Mouse (Mus musculus) neural tube, embryonic 14.5 days (tissue): Measurements from ENCODE around the gene Mapk8ip2. TPM values are rescaled to one million over a fixed set of nuclear protein-coding genes. Genes with fewer than 3 reads are reported as not detected.

Source experiments
- ATAC-seq: fragments of 200-750 bp; cut with Nextera tagmentation; 2 replicates; pipeline ENCODE4 v1.8.0; 2017; ENCODE audit warnings: low read depth, mild to moderate bottlenecking, moderate TSS enrichment, moderate library complexity
- H3K27ac ChIP-seq: fragments of 300-500 bp; sonication (generic); 2 replicates; pipeline ENCODE4 v1.5.1; 2014; ENCODE audit warnings: low read depth, mild to moderate bottlenecking, control low read depth, low read length, moderate library complexity, mixed read lengths
- H3K27me3 ChIP-seq: fragments of 300-500 bp; sonication (generic); 2 replicates; pipeline ENCODE4 v1.6.1; 2014; ENCODE audit warnings: low read length; ENCODE audit not compliant: control insufficient read depth, insufficient read depth
- H3K36me3 ChIP-seq: fragments of 300-500 bp; sonication (generic); 2 replicates; pipeline ENCODE4 v1.6.1; 2014; ENCODE audit warnings: low read length, mixed read lengths; ENCODE audit not compliant: control insufficient read depth, insufficient read depth
- H3K4me1 ChIP-seq: fragments of 300-500 bp; sonication (generic); 2 replicates; pipeline ENCODE4 v1.6.1; 2014; ENCODE audit warnings: low read length; ENCODE audit not compliant: control insufficient read depth, insufficient read depth
- H3K4me2 ChIP-seq: fragments of 300-500 bp; sonication (generic); 2 replicates; pipeline ENCODE4 v1.6.1; 2014; ENCODE audit warnings: mild to moderate bottlenecking, low read depth, low read length, control low read depth
- H3K4me3 ChIP-seq: fragments of 300-500 bp; sonication (generic); 2 replicates; pipeline ENCODE4 v1.5.1; 2014; ENCODE audit warnings: low read depth, low read length, control low read depth, mixed read lengths
- H3K9ac ChIP-seq: fragments of 300-500 bp; sonication (generic); replicated peaks from 2 replicates; pipeline ENCODE4 v1.6.1; 2014; ENCODE audit warnings: low read depth, mild to moderate bottlenecking, control low read depth, low read length, mixed read lengths
- H3K9me3 ChIP-seq: fragments of 300-500 bp; sonication (generic); 2 replicates; pipeline ENCODE4 v1.6.1; 2016; ENCODE audit warnings: low read length; ENCODE audit not compliant: control insufficient read depth
- WGBS: fragments of 180-500 bp; shearing (Covaris S2); extraction: QIAGEN DNeasy Blood & Tissue Kit; methylation state at CpG from one replicate; pipeline ENCODE4 v1.1.7; 2014; 5-methylcytosine and 5-hydroxymethylcytosine counted together
- polyA plus RNA-seq: library from polyadenylated mRNA; unstranded; fragments of >200 nt; fragmentation: Nextera tagmentation; extraction: Ambion mirVana; gene quantifications from 2 replicates; pipeline ENCODE4 v1.2.1, GENCODE M21; 2014

Gene Mapk8ip2
- polyA plus RNA-seq, 1 experiment from 2014 or later, result 64.5 TPM

GRCm38 (mm10) chr15:89475293-89475600 is 21.5 kb downstream of the Mapk8ip2 start:
- Histone ChIP-seq H3K4me3 (peak overlapping the region; percentile 57), H3K4me2 (peak overlapping the region; percentile 95), H3K36me3 (no peaks in the 10 kb centered on the region), H3K27ac (no peak overlapping the region), H3K4me1 (peaks cover 5% of the 10 kb centered on the region; the same call in 1 of the 2 replicates), H3K9me3 (no peaks in the 10 kb centered on the region), H3K9ac (peak overlapping the region; percentile 64), H3K27me3 (no peaks in the 10 kb centered on the region)
- no peak for ATAC-seq
- 84% methylated on average over 7 of the region's 7 CpGs for WGBS

DNA sequence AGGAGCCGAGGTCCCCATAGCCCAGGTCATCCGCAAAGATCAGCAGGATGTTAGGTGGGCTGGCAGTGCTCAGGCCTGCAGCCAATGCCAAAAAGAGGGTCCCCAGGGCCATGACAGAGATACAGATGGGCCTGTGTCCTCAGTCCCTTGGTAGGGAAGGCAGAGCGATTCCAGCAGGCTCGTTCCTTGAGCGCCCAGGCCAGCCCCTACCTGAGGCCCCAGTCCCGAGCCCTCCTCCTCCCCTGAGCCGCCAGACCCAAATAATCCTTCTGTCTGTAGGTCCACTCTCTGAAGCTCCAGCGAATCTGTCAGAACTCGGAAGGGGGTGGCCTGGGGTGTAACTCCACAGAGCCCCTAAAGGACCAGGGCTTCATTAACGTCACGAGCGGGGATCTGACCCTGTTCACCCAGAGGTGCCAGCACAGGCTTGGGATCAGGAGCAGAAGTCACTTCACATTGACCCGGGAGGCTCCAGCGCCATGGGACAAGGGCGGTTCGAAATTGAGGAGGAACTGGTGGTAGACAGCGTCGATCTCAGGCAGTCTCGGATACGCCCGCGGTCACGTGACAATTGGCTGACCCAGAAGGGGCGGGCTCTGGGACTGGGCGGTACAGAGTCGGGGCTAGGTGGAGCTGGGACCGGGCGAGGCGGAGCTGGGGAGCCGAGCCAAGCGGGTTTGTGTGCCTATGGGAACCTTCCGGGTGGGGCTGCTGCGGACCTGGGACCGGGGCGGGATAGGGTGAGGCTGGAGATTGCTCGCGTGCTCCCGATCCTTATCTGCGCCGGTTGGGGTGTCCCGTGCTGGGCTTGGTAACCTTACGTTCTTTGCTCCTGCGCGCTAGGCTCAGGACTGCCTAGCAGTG is 22.1 kb downstream of the Mapk8ip2 start:
- Histone ChIP-seq H3K9ac (peak overlapping the region; percentile 64), H3K4me3 (peak overlapping the region; percentile 57), H3K4me1 (peaks cover 5% of the 10 kb centered on the region; the same call in 1 of the 2 replicates), H3K36me3 (no peaks in the 10 kb centered on the region), H3K27ac (peak overlapping the region; percentile 77), H3K9me3 (no peaks in the 10 kb centered on the region), H3K4me2 (peak overlapping the region; percentile 95), H3K27me3 (no peaks in the 10 kb centered on the region)
- peak; percentile 97 for ATAC-seq
- WGBS, result 10% methylated on average over 44 of the region's 44 CpGs

- H3K27ac ChIP-seq, result peak overlapping the region; percentile 77
- peak overlapping the region; percentile 57 for H3K4me3 ChIP-seq
- 4% methylated on average over 5 of the region's 5 CpGs for WGBS
- peak overlapping the region; percentile 95 for H3K4me2 ChIP-seq
- peak overlapping the region; percentile 64 for H3K9ac ChIP-seq
- ATAC-seq, result no peak
- peaks cover 5% of the 10 kb centered on the region; the same call in 1 of the 2 replicates for H3K4me1 ChIP-seq
- H3K27me3 ChIP-seq, result no peaks in the 10 kb centered on the region
- no peaks in the 10 kb centered on the region for H3K36me3 ChIP-seq
- H3K9me3 ChIP-seq, result no peaks in the 10 kb centered on the region
Measured at GRCm38 (mm10) chr15:89476475-89476815, 22.7 kb downstream of the Mapk8ip2 start.

DNA sequence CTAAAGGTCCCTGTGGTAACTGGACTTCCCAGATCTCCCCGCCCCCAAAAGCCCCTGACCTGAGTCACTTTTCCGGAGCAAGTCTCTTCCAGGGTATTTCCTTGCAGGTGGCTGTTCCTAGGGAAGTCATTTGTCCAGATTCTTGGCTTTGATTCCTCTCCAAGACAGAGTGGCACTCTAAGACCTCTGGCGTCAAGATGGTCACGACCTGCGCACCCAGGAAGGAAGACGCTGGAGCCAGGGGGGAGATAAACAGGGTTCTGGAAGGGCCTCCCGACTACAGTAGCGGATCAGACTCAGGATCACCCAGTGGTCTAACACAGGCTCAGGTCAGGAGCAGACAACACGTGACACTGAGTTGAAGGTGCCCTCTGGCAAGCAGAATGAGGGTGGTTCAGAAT is 23.4 kb downstream of the Mapk8ip2 start, which contains the start of gene Arsa:
Gene Arsa, minus strand, starts transcription at position 335 of the 401 bp plus-strand sequence.
- WGBS, result 33% methylated on average over 9 of the region's 9 CpGs
- Histone ChIP-seq H3K4me2 (peak within 1 kb of the TSS; percentile 95), H3K27ac (peak within 1 kb of the TSS; percentile 77), H3K4me3 (peak within 1 kb of the TSS; percentile 57), H3K9ac (peak within 1 kb of the TSS; percentile 64), H3K4me1 (peaks cover 5% of the 10 kb centered on the region; the same call in 1 of the 2 replicates), H3K27me3 (no peaks in the 10 kb centered on the region), H3K36me3 (no peaks in the 10 kb centered on the region), H3K9me3 (no peaks in the 10 kb centered on the region)
- ATAC-seq, result no peak

DNA sequence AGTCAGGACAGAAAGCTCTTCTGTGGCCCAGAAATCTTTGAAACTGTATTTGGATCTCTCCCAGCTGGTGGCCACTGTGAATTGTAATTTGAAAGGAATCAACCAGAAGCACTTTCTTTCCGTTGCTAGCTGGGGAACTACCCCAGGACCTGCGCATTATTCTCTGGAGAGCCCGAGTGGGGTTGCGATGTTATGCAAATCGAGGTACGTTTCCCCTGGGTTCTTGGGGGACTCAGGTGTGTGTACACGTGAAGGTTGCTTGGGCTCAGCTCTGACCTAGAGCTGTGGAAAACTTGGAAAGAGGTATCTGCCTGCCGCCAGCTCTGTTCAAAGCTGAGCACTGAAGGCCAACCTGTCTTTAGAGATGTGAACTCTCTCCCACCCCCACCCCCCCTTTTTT is 24.1 kb downstream of the Mapk8ip2 start:
- Histone ChIP-seq H3K27me3 (no peaks in the 10 kb centered on the region), H3K4me1 (peaks cover 5% of the 10 kb centered on the region; the same call in 1 of the 2 replicates), H3K36me3 (no peaks in the 10 kb centered on the region), H3K4me3 (no peak overlapping the region), H3K9me3 (no peaks in the 10 kb centered on the region), H3K27ac (no peak overlapping the region), H3K4me2 (no peak overlapping the region), H3K9ac (no peak overlapping the region)
- no peak for ATAC-seq
- WGBS, result 48% methylated on average over 8 of the region's 8 CpGs

DNA sequence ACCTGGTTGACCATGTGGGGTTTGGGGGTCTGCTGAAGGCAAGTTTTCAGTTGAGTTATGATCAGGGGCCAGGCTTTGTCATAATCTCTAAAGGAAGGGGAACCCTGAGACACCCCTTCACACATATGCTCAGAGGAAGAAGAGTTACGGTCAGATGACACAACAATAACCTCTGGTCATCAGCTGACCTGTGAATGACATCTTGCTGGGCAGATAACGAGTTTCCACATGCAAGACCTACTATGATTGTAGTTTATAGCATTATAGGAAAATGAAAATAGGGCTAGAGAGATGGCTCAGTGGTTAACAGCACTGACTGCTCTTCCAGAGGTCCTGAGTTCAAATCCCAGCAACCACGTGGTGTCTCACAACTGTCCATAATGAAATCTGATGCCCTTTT is 24.9 kb downstream of the Mapk8ip2 start:
- Histone ChIP-seq H3K9ac (no peak overlapping the region), H3K4me1 (peaks cover 5% of the 10 kb centered on the region; the same call in 1 of the 2 replicates)
- 82% methylated on average over 3 of the region's 3 CpGs for WGBS

GRCm38 (mm10) chr15:89480584-89480983 is 26.9 kb downstream of the Mapk8ip2 start:
- 87% methylated on average over 8 of the region's 8 CpGs for WGBS
- Histone ChIP-seq H3K27me3 (no peaks in the 10 kb centered on the region), H3K4me3 (no peak overlapping the region), H3K4me2 (no peak overlapping the region), H3K36me3 (no peaks in the 10 kb centered on the region), H3K9ac (no peak overlapping the region), H3K9me3 (no peaks in the 10 kb centered on the region), H3K27ac (no peak overlapping the region), H3K4me1 (peaks cover 2% of the 10 kb centered on the region; the same call in 1 of the 2 replicates)
- ATAC-seq, result no peak

More for the DNA sequence above, 24.9 kb downstream of the Mapk8ip2 start:
- ATAC-seq, result no peak
- no peaks in the 10 kb centered on the region for H3K36me3 ChIP-seq
- H3K27ac ChIP-seq, result no peak overlapping the region
- no peaks in the 10 kb centered on the region for H3K27me3 ChIP-seq
- H3K4me2 ChIP-seq, result no peak overlapping the region
- H3K4me3 ChIP-seq, result no peak overlapping the region
- no peaks in the 10 kb centered on the region for H3K9me3 ChIP-seq

GRCm38 (mm10) chr15:89488182-89488581 is 34.5 kb downstream of the Mapk8ip2 start:
- no peak for ATAC-seq
- Histone ChIP-seq H3K4me1 (no peaks in the 10 kb centered on the region), H3K4me3 (no peak overlapping the region), H3K27me3 (no peaks in the 10 kb centered on the region), H3K36me3 (no peaks in the 10 kb centered on the region), H3K9ac (no peak overlapping the region), H3K27ac (no peak overlapping the region), H3K9me3 (no peaks in the 10 kb centered on the region), H3K4me2 (no peak overlapping the region)
- WGBS, result 85% methylated on average over 12 of the region's 12 CpGs

DNA sequence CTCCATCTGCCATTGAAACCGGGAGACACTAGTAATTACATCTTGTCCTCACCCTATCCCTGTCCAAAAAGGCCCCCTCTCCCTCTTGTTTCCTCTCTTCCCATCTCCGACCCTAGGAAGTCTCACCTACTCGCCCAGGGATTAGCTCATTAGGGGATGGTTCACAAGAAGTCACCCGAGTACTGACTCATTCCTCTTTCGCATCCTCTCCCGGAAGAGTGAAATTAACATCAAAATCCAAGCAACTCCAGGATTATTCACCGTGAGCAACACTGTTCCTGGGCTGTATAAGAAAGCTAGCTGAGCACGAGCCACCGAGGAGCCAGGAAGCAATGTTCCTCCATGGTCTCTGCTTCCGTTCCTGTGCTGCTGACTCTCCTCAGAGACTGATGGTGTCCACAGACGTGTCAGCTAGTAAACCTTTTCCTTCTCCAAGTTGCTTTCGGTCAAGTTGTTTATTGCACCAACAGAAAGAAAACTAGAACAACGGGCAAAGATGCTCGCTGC is 35.0 kb downstream of the Mapk8ip2 start:
- WGBS, result 58% methylated on average over 14 of the region's 14 CpGs
- Histone ChIP-seq H3K9ac (no peak overlapping the region), H3K27me3 (no peaks in the 10 kb centered on the region), H3K36me3 (no peaks in the 10 kb centered on the region), H3K27ac (no peak overlapping the region), H3K4me2 (no peak overlapping the region), H3K4me1 (no peaks in the 10 kb centered on the region), H3K4me3 (no peak overlapping the region), H3K9me3 (no peaks in the 10 kb centered on the region)
- no peak for ATAC-seq
